Mouse (Mus musculus): ENCODE data around the gene Vwa8. TPM values are rescaled to one million over a fixed set of nuclear protein-coding genes. Genes with fewer than 3 reads are reported as not detected.

Vwa8 gene
- polyA plus RNA-seq, 2 experiments: 6.4 to 8.3 TPM

DNA sequence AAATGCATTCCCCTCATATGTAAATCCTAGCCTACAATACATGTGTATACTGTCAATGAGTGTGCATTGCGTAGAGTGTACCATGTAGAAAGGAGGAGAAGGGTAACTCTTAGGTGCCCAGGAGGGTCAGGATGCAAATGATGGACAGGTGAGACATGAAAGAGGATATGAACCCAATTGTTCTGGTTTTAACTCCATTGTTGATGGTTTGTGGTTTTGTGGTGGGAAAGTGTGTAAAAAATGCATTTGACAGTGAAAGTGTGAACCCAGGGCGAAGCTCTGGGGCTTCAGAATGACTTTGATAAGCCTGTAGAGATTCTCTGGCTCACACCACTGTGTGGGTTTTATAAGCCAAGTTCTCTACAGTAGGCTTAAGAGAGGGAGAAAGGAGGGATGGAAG is 385.7 kb downstream of the Vwa8 start:
- 53% methylated on average over 2 of the region's 2 CpGs for WGBS (ENCODE audit: insufficient replicate concordance)
- ATAC-seq (ENCODE audit: insufficient read depth) (no peak), DNase-seq (ENCODE audit: low read depth in 3 of 3, low spot score in 3 of 3) (no peak)

DNA sequence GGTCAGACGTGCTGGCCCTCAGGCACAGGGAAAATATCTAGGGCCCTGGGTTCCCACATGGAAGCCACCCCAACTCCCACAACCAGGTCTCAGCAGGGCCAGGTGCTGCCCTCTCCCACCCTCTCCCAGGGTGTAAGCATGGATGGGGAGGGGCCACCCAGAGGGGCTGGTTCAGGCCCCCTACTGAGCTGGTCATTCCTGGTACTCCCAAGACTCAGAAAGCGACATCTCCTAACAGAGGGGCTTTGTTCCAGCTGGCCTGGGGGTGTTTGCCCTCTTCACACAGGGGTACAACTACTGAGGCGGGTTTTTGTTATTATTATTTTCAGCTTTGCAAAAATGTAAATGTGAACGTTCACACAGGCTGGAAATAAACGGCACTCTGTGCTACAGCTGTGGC is 386.3 kb downstream of the Vwa8 start:
- TF ChIP-seq CTCF (IDR thresholded peaks at IDR 0.05; ENCODE audit: low read depth): no peak
- no peak for TF ChIP-seq EP300 (IDR thresholded peaks at IDR 0.05; ENCODE audit: low read depth)
- no peak overlapping the region for H3K4me3 ChIP-seq (ENCODE audit: insufficient read depth in 1 of 2, low read depth in 2 of 2, low read length in 2 of 2)
- WGBS (ENCODE audit: insufficient replicate concordance): 55% methylated on average over 5 of the region's 5 CpGs
- no peak overlapping the region for H3K27ac ChIP-seq
- H3K9ac ChIP-seq (replicated peaks): no peak overlapping the region
- ATAC-seq (ENCODE audit: insufficient read depth): no peak
- no peaks in the 10 kb centered on the region for H3K36me3 ChIP-seq (replicated peaks; ENCODE audit: control insufficient read depth, insufficient read depth, low read depth)
- no peaks in the 10 kb centered on the region for H3K9me3 ChIP-seq (ENCODE audit: control insufficient read depth, low read length)
- H3K4me2 ChIP-seq (ENCODE audit: low read depth): no peak overlapping the region
- H3K27me3 ChIP-seq (ENCODE audit: control insufficient read depth, insufficient read depth, low read length): no peaks in the 10 kb centered on the region
- DNase-seq (ENCODE audit: low read depth in 3 of 3, low spot score in 3 of 3): no peak
- H3K4me1 ChIP-seq (replicated peaks; ENCODE audit: control insufficient read depth in 2 of 2, insufficient read depth in 2 of 2, low read length in 1 of 2): no peaks in the 10 kb centered on the region

More for the DNA sequence above, 385.7 kb downstream of the Vwa8 start:
- no peak overlapping the region for H3K27ac ChIP-seq
- H3K4me1 ChIP-seq (replicated peaks; ENCODE audit: control insufficient read depth in 2 of 2, insufficient read depth in 2 of 2, low read length in 1 of 2): no peaks in the 10 kb centered on the region
- H3K9ac ChIP-seq (replicated peaks): no peak overlapping the region
- no peaks in the 10 kb centered on the region for H3K36me3 ChIP-seq (replicated peaks; ENCODE audit: control insufficient read depth, insufficient read depth, low read depth)
- H3K9me3 ChIP-seq (ENCODE audit: control insufficient read depth, low read length): no peaks in the 10 kb centered on the region
- TF ChIP-seq CTCF (IDR thresholded peaks at IDR 0.05; ENCODE audit: low read depth) (no peak), EP300 (IDR thresholded peaks at IDR 0.05; ENCODE audit: low read depth) (no peak)
- H3K27me3 ChIP-seq (ENCODE audit: control insufficient read depth, insufficient read depth, low read length): no peaks in the 10 kb centered on the region
- no peak overlapping the region for H3K4me3 ChIP-seq (ENCODE audit: insufficient read depth in 1 of 2, low read depth in 2 of 2, low read length in 2 of 2)
- no peak overlapping the region for H3K4me2 ChIP-seq (ENCODE audit: low read depth)

DNA sequence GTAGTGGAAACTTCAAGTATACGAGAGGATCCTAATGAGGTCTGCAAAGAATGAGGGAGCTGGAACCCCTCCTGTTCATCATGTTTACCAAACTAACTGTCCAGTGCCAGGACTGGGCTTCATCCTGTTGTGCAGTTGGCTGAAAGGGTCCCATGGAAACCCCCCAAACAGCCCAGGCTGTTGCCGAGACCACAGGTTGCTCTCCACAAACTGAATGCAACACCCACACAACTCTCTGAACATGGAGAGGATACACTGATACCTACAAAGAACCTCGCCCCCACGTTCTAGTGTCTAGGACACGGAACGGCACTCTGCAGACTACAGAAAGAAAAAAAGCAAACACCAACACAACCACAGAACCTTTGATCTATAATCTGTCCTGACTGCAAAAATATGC is 387.4 kb downstream of the Vwa8 start:
- no peak overlapping the region for H3K9ac ChIP-seq (replicated peaks)
- no peak overlapping the region for H3K27ac ChIP-seq
- no peak overlapping the region for H3K4me2 ChIP-seq (ENCODE audit: low read depth)
- H3K4me1 ChIP-seq (replicated peaks; ENCODE audit: control insufficient read depth in 2 of 2, insufficient read depth in 2 of 2, low read length in 1 of 2): no peaks in the 10 kb centered on the region
- no peaks in the 10 kb centered on the region for H3K36me3 ChIP-seq (replicated peaks; ENCODE audit: control insufficient read depth, insufficient read depth, low read depth)
- DNase-seq (ENCODE audit: low read depth in 3 of 3, low spot score in 3 of 3): no peak
- no peak overlapping the region for H3K4me3 ChIP-seq (ENCODE audit: insufficient read depth in 1 of 2, low read depth in 2 of 2, low read length in 2 of 2)
- 60% methylated on average over 6 of the region's 6 CpGs for WGBS (ENCODE audit: insufficient replicate concordance)
- TF ChIP-seq CTCF (IDR thresholded peaks at IDR 0.05; ENCODE audit: low read depth) (no peak), EP300 (IDR thresholded peaks at IDR 0.05; ENCODE audit: low read depth) (no peak)
- H3K27me3 ChIP-seq (ENCODE audit: control insufficient read depth, insufficient read depth, low read length): no peaks in the 10 kb centered on the region
- no peaks in the 10 kb centered on the region for H3K9me3 ChIP-seq (ENCODE audit: control insufficient read depth, low read length)
- no peak for ATAC-seq (ENCODE audit: insufficient read depth)

DNA sequence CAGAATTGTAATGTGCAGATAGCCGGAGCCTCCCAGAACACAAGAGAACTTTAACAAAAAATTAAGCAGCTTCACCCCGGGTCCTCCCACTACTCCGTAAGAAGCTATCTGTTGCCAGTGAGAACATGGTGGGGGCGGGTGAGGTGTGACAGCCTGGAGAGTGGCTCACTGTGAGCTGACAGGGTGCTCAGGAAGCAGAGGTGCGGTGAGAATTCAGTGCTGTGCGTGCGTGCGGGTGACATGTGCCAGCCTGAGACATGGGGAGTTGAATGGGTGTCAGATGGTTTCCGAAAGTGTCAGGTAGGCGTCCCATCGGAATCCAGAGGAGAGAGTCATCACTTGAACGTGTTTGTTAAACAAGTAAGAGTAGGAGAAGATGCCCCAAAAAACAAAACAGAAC is 390.6 kb downstream of the Vwa8 start:
- H3K4me3 ChIP-seq (ENCODE audit: insufficient read depth in 1 of 2, low read depth in 2 of 2, low read length in 2 of 2): no peak overlapping the region
- 75% methylated on average over 12 of the region's 12 CpGs for WGBS (ENCODE audit: insufficient replicate concordance)
- no peaks in the 10 kb centered on the region for H3K27me3 ChIP-seq (ENCODE audit: control insufficient read depth, insufficient read depth, low read length)
- no peaks in the 10 kb centered on the region for H3K36me3 ChIP-seq (replicated peaks; ENCODE audit: control insufficient read depth, insufficient read depth, low read depth)
- H3K4me1 ChIP-seq (replicated peaks; ENCODE audit: control insufficient read depth in 2 of 2, insufficient read depth in 2 of 2, low read length in 1 of 2): peaks cover 0 to 4% of the 10 kb centered on the region in 2 experiments; a peak in 1 of 4 replicates
- H3K27ac ChIP-seq: no peak overlapping the region
- DNase-seq (ENCODE audit: low read depth in 3 of 3, low spot score in 3 of 3): no peak
- no peak for ATAC-seq (ENCODE audit: insufficient read depth)
- TF ChIP-seq CTCF (IDR thresholded peaks at IDR 0.05; ENCODE audit: low read depth) (no peak), EP300 (IDR thresholded peaks at IDR 0.05; ENCODE audit: low read depth) (no peak)
- H3K9ac ChIP-seq (replicated peaks): no peak overlapping the region
- H3K4me2 ChIP-seq (ENCODE audit: low read depth): no peak overlapping the region
- no peaks in the 10 kb centered on the region for H3K9me3 ChIP-seq (ENCODE audit: control insufficient read depth, low read length)

DNA sequence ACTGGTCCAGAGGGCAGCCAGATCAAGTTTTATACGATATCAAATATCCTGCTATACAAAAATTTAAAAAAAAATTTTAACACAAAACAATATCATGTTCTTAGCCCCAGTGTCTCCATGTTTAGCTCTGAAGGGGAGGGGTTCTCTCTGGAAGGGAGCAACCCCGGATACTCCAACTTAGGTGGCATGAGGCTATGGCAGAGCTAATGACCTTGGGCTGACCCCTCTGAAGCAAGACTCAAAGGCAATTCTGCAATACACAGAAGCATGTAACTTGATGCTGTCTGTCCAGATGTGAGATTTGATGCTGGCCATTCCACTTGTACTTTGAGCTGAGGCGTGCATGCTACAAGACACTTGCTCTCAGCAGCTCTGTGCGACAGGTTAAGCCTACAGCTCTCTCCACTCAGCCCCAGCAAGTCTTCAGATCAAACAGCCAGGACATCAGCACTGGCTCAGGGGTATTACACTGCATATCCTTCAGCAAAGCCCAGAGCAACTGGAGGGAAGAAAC is 392.3 kb downstream of the Vwa8 start:
- no peak for DNase-seq (ENCODE audit: low read depth in 3 of 3, low spot score in 3 of 3)
- ATAC-seq (ENCODE audit: insufficient read depth): no peak
- WGBS (ENCODE audit: insufficient replicate concordance): 62% methylated on average over 4 of the region's 4 CpGs

More for the DNA sequence above, 392.3 kb downstream of the Vwa8 start:
- Histone ChIP-seq H3K4me3 (ENCODE audit: insufficient read depth in 1 of 2, low read depth in 2 of 2, low read length in 2 of 2) (no peak overlapping the region), H3K36me3 (replicated peaks; ENCODE audit: control insufficient read depth, insufficient read depth, low read depth) (no peaks in the 10 kb centered on the region), H3K9ac (replicated peaks) (no peak overlapping the region), H3K9me3 (ENCODE audit: control insufficient read depth, low read length) (no peaks in the 10 kb centered on the region), H3K27ac (no peak overlapping the region), H3K4me1 (replicated peaks; ENCODE audit: control insufficient read depth in 2 of 2, insufficient read depth in 2 of 2, low read length in 1 of 2) (peaks cover 0 to 4% of the 10 kb centered on the region in 2 experiments; a peak in 1 of 4 replicates), H3K4me2 (ENCODE audit: low read depth) (no peak overlapping the region), H3K27me3 (ENCODE audit: control insufficient read depth, insufficient read depth, low read length) (no peaks in the 10 kb centered on the region)
- TF ChIP-seq EP300 (IDR thresholded peaks at IDR 0.05; ENCODE audit: low read depth) (no peak), CTCF (IDR thresholded peaks at IDR 0.05; ENCODE audit: low read depth) (no peak)
